ENCODE assay signal across 27 mouse cellular contexts in the genomic region with DNA sequence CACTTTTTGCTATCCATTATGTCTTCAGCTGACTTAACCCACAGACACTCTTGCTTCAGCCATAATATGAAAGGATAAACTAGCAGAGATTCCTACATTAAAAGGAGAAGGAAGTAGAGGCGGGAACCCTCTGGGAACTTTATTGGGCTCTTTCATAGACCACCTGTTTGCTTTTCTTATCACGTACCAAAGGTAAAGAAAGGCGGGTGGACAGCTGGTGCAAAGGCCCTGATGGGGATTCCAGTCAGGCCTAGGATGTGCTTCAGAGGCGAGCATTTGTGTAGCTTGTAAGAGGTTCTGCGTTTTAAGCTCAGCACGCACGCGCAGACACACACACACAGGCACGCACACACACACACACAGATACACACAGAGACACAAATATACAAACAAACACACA. TPM values are rescaled to one million over a fixed set of nuclear protein-coding genes. Genes with fewer than 3 reads are reported as not detected.
DNase-seq lines count a peak whose midpoint lies in the region; ATAC-seq and TF ChIP-seq lines count a peak whose summit lies in the region.
"Had no signal": no experiment of that assay in that cellular context is flagged by ENCODE, and none has a peak within 500 bp of the region (broad histone marks: within the 10 kb centered on the region; RNA-seq: fewer than 3 reads in every experiment).

No protein-coding gene starts in this region.

- intact Hi-C loops in heart, postnatal 14 days (cut with DNase I) = no loop called here
- intact Hi-C loops in left cerebral cortex, postnatal 14 days (cut with DNase I) = no loop called here

- DNase-seq in heart, adult 11 months = peak; percentile 56
- DNase-seq in heart, postnatal 14 days = no peak
- no peak for DNase-seq in stomach, postnatal 0 days (ENCODE audit: low spot score)
- no peak for DNase-seq in left cerebral cortex, postnatal 14 days (ENCODE audit: low spot score in 2 of 2)
- DNase-seq in gastrocnemius, postnatal 4 days (ENCODE audit: low spot score in 2 of 2) = no peak
- DNase-seq: adrenal gland, adult 2 months; adrenal gland, adult 8-10 months; adrenal gland, postnatal 10 days; adrenal gland, postnatal 14 days; adrenal gland, postnatal 25 days; adrenal gland, postnatal 36 days; B cell, adult 2 months; cerebellum, adult 11 months; cerebellum, adult 11-12 months had no signal

- H3K9me3 ChIP-seq in intestine, embryonic 15.5 days = no peaks in the 10 kb centered on the region
- no peaks in the 10 kb centered on the region for H3K9me3 ChIP-seq in intestine, postnatal 0 days (ENCODE audit: control insufficient read depth)
- no peaks in the 10 kb centered on the region for H3K9me3 ChIP-seq in intestine, embryonic 16.5 days (ENCODE audit: control insufficient read depth, low read length)
- H3K9me3 ChIP-seq in stomach, postnatal 0 days (ENCODE audit: control insufficient read depth, low read length) = no peaks in the 10 kb centered on the region
- H3K9me3 ChIP-seq: G1E had no signal

- no peak overlapping the region for H3K27ac ChIP-seq in intestine, embryonic 15.5 days
- no peak overlapping the region for H3K27ac ChIP-seq in intestine, postnatal 0 days (ENCODE audit: low read depth, low read length)
- no peak overlapping the region for H3K27ac ChIP-seq in intestine, embryonic 16.5 days (ENCODE audit: low read length)
- no peak overlapping the region for H3K27ac ChIP-seq in stomach, postnatal 0 days (replicated peaks)

- no peak for TF ChIP-seq CTCF in intestine, postnatal 0 days (IDR thresholded peaks at IDR 0.05; ENCODE audit: low read depth)
- TF ChIP-seq CTCF in stomach, postnatal 0 days (IDR thresholded peaks at IDR 0.05; ENCODE audit: low read depth) = no peak

- no peak overlapping the region for H3K4me2 ChIP-seq in intestine, embryonic 15.5 days (replicated peaks)
- H3K4me2 ChIP-seq in intestine, postnatal 0 days (replicated peaks; ENCODE audit: low read depth) = no peak overlapping the region
- no peak overlapping the region for H3K4me2 ChIP-seq in intestine, embryonic 16.5 days (ENCODE audit: low read depth, low read length)
- no peak overlapping the region for H3K4me2 ChIP-seq in stomach, postnatal 0 days (replicated peaks; ENCODE audit: low read depth)

- H3K4me1 ChIP-seq in intestine, embryonic 15.5 days (replicated peaks) = no peaks in the 10 kb centered on the region
- no peaks in the 10 kb centered on the region for H3K4me1 ChIP-seq in intestine, postnatal 0 days (replicated peaks; ENCODE audit: control insufficient read depth, insufficient read depth, low read length)
- peaks cover 3% of the 10 kb centered on the region; the same call in 1 of the 2 replicates for H3K4me1 ChIP-seq in intestine, embryonic 16.5 days (ENCODE audit: control insufficient read depth, insufficient read depth, low read length)
- no peaks in the 10 kb centered on the region for H3K4me1 ChIP-seq in stomach, postnatal 0 days (replicated peaks; ENCODE audit: control insufficient read depth, insufficient read depth)

- H3K9ac ChIP-seq in intestine, embryonic 15.5 days = no peak overlapping the region
- no peak overlapping the region for H3K9ac ChIP-seq in intestine, postnatal 0 days (ENCODE audit: low read depth, low read length)
- no peak overlapping the region for H3K9ac ChIP-seq in intestine, embryonic 16.5 days (ENCODE audit: low read depth, low read length)
- H3K9ac ChIP-seq in stomach, postnatal 0 days (ENCODE audit: low read length) = no peak overlapping the region

- H3K4me3 ChIP-seq in intestine, embryonic 15.5 days (replicated peaks) = no peak overlapping the region
- H3K4me3 ChIP-seq in intestine, postnatal 0 days (ENCODE audit: low read depth, low read length) = no peak overlapping the region
- no peak overlapping the region for H3K4me3 ChIP-seq in intestine, embryonic 16.5 days (ENCODE audit: low read length)
- H3K4me3 ChIP-seq in stomach, postnatal 0 days (ENCODE audit: low read depth, low read length) = no peak overlapping the region

- peak; percentile 71 for ATAC-seq in intestine, embryonic 15.5 days
- no peak for ATAC-seq in intestine, postnatal 0 days
- ATAC-seq in intestine, embryonic 16.5 days = peak; percentile 55; the same call in 1 of the 2 replicates
- peak; percentile 56; the same call in 1 of the 2 replicates for ATAC-seq in stomach, postnatal 0 days (ENCODE audit: low FRiP score, low TSS enrichment)
- ATAC-seq: activated CD4-positive, CD25-positive, alpha-beta regulatory T cell, adult 4 months; CD4-positive, CD25-positive, alpha-beta regulatory T cell, adult 4 months; Patski had no signal

- H3K27me3 ChIP-seq in intestine, embryonic 15.5 days (replicated peaks) = no peaks in the 10 kb centered on the region
- H3K27me3 ChIP-seq in intestine, postnatal 0 days (replicated peaks; ENCODE audit: control insufficient read depth, insufficient read depth, low read length) = no peaks in the 10 kb centered on the region
- H3K27me3 ChIP-seq in intestine, embryonic 16.5 days (replicated peaks; ENCODE audit: control insufficient read depth, insufficient read depth, low read length) = no peaks in the 10 kb centered on the region
- H3K27me3 ChIP-seq in stomach, postnatal 0 days (ENCODE audit: control insufficient read depth, insufficient read depth, low read length) = no peaks in the 10 kb centered on the region

- no peaks in the 10 kb centered on the region for H3K36me3 ChIP-seq in intestine, embryonic 15.5 days
- no peaks in the 10 kb centered on the region for H3K36me3 ChIP-seq in intestine, postnatal 0 days (ENCODE audit: control insufficient read depth, insufficient read depth)
- H3K36me3 ChIP-seq in intestine, embryonic 16.5 days (ENCODE audit: control insufficient read depth, insufficient read depth, low read length) = no peaks in the 10 kb centered on the region
- no peaks in the 10 kb centered on the region for H3K36me3 ChIP-seq in stomach, postnatal 0 days (ENCODE audit: control insufficient read depth, insufficient read depth, low read length)
- H3K36me3 ChIP-seq: G1E had no signal

- no peak for TF ChIP-seq EP300 in stomach, postnatal 0 days (optimal IDR thresholded peaks at IDR 0.05)

- 67% methylated on average over 9 of the region's 9 CpGs for WGBS in intestine, embryonic 15.5 days
- 61% methylated on average over 9 of the region's 9 CpGs for WGBS in intestine, postnatal 0 days
- 67% methylated on average over 9 of the region's 9 CpGs for WGBS in intestine, embryonic 16.5 days
- 79% methylated on average over 9 of the region's 9 CpGs for WGBS in stomach, postnatal 0 days

RNA-seq across cellular contexts. Expression of a gene that starts 8.8 kb away (rescaled TPM):
- 1 to 10 TPM in 1 of 2 experiments, not detected in 1; 1.3 TPM for total RNA-seq in heart, postnatal 14 days (2021)
- polyA plus RNA-seq in intestine, embryonic 15.5 days (2015; fragmentation: Nextera tagmentation; extraction: Ambion mirVana) = not detected in 2 replicates
- polyA plus RNA-seq in intestine, postnatal 0 days (2015; fragmentation: Nextera tagmentation; extraction: Ambion mirVana) = not detected in 2 replicates
- polyA plus RNA-seq in intestine, embryonic 16.5 days (2015; fragmentation: Nextera tagmentation; extraction: Ambion mirVana) = not detected in 2 replicates
- polyA plus RNA-seq in stomach, postnatal 0 days (2015; fragmentation: Nextera tagmentation; extraction: Ambion mirVana) = not detected in 2 replicates
- 1 to 10 TPM in 1 of 2 experiments, not detected in 1; 3.4 TPM for total RNA-seq in left cerebral cortex, postnatal 14 days (2021)
- 1 to 10 TPM in 1 of 2 experiments, not detected in 1; 3.0 TPM for total RNA-seq in gastrocnemius, postnatal 4 days (2021)
- total RNA-seq: adrenal gland, postnatal 10 days; adrenal gland, postnatal 14 days; adrenal gland, postnatal 4 days; CH12.LX; ES-E14; G1E; MEL had no signal
- polyA plus RNA-seq: activated CD4-positive, CD25-positive, alpha-beta regulatory T cell, adult 4 months; brain, embryonic 14.5 days; C2C12; CD4-positive, CD25-positive, alpha-beta regulatory T cell, adult 4 months; Patski had no signal

RNA-seq across cellular contexts. Expression of a gene that starts 35.6 kb away (rescaled TPM):
- total RNA-seq in heart, postnatal 14 days (2021) = 100 to 1,000 TPM in 1 of 2 experiments, 10 to 100 TPM in 1; 93.4 to 103 TPM
- polyA plus RNA-seq in intestine, embryonic 15.5 days (2015; fragmentation: Nextera tagmentation; extraction: Ambion mirVana) = 115 and 124 TPM in 2 replicates
- 250 and 257 TPM in 2 replicates for polyA plus RNA-seq in intestine, postnatal 0 days (2015; fragmentation: Nextera tagmentation; extraction: Ambion mirVana)
- 153 and 159 TPM in 2 replicates for polyA plus RNA-seq in intestine, embryonic 16.5 days (2015; fragmentation: Nextera tagmentation; extraction: Ambion mirVana)
- polyA plus RNA-seq in stomach, postnatal 0 days (2015; fragmentation: Nextera tagmentation; extraction: Ambion mirVana) = 355 and 360 TPM in 2 replicates
- 100 to 1,000 TPM; 147 to 161 TPM for total RNA-seq in left cerebral cortex, postnatal 14 days (2021)
- total RNA-seq in gastrocnemius, postnatal 4 days (2021) = 10 to 100 TPM; 63.6 to 70.2 TPM

RNA-seq across cellular contexts. Expression of a gene that starts 35.6 kb away (rescaled TPM):
- 10 to 100 TPM; 62.5 to 66.3 TPM for total RNA-seq in heart, postnatal 14 days (2021)
- 150 and 155 TPM in 2 replicates for polyA plus RNA-seq in intestine, embryonic 15.5 days (2015; fragmentation: Nextera tagmentation; extraction: Ambion mirVana)
- polyA plus RNA-seq in intestine, postnatal 0 days (2015; fragmentation: Nextera tagmentation; extraction: Ambion mirVana) = 102 and 111 TPM in 2 replicates
- polyA plus RNA-seq in intestine, embryonic 16.5 days (2015; fragmentation: Nextera tagmentation; extraction: Ambion mirVana) = 125 and 129 TPM in 2 replicates
- polyA plus RNA-seq in stomach, postnatal 0 days (2015; fragmentation: Nextera tagmentation; extraction: Ambion mirVana) = 130 and 136 TPM in 2 replicates
- 100 to 1,000 TPM; 122 to 132 TPM for total RNA-seq in left cerebral cortex, postnatal 14 days (2021)
- total RNA-seq in gastrocnemius, postnatal 4 days (2021) = 10 to 100 TPM; 77.9 to 88.6 TPM
